19 mouse cellular contexts compared by ENCODE assay signal in the genomic region with DNA sequence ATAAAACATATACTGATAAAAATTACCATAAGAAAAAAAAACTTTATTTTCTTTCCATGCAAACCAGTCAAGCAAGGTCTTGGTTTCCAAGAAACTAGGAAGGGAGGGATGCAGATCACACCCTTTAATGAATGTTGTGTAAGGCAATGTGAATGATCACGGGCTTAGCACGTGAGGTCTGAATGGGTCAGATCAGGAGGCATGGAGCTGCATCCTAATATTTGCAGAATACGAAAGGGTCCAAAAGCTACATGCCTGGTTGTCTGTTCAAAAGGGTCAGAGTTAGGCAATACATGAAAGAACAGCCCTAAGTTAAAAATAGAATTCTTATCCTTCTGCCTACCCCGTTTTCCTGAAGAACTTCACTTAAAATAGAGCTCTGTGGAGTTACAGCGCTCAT.
"Had no signal": no experiment of that assay in that cellular context is flagged by ENCODE, and none has a peak within 500 bp of the region (broad histone marks: within the 10 kb centered on the region; RNA-seq: fewer than 3 reads in every experiment).

No protein-coding gene starts in this region.

- H3K4me2 ChIP-seq: lung, embryonic 15.5 days; midbrain, embryonic 12.5 days; neural tube, embryonic 13.5 days; neural tube, embryonic 15.5 days had no signal

- H3K36me3 ChIP-seq: lung, embryonic 15.5 days; midbrain, embryonic 12.5 days; neural tube, embryonic 13.5 days; neural tube, embryonic 15.5 days had no signal

- H3K4me1 ChIP-seq: midbrain, embryonic 12.5 days; neural tube, embryonic 13.5 days; neural tube, embryonic 15.5 days had no signal

- H3K4me3 ChIP-seq: lung, embryonic 15.5 days; midbrain, embryonic 10.5 days; midbrain, embryonic 12.5 days; myocyte; neural tube, embryonic 13.5 days; neural tube, embryonic 15.5 days had no signal

- H3K9me3 ChIP-seq: lung, embryonic 15.5 days; midbrain, embryonic 10.5 days; midbrain, embryonic 12.5 days; neural tube, embryonic 13.5 days; neural tube, embryonic 15.5 days had no signal

- DNase-seq: lung, adult 2 months; lung, postnatal 10 days; lung, postnatal 4 days; midbrain, embryonic 14.5 days; retina, postnatal 1 day; right cerebral cortex, adult 18-20 months; right cerebral cortex, postnatal 25 days; right cerebral cortex, postnatal 4 days; spleen, adult 18-20 months; thymus, adult 18-20 months; thymus, postnatal 25 days; thymus, postnatal 4 days had no signal

- H3K9ac ChIP-seq: lung, embryonic 15.5 days; midbrain, embryonic 12.5 days; neural tube, embryonic 13.5 days; neural tube, embryonic 15.5 days had no signal

- ATAC-seq: midbrain, embryonic 16.5 days had no signal

- H3K27me3 ChIP-seq: lung, embryonic 15.5 days; midbrain, embryonic 12.5 days; neural tube, embryonic 13.5 days; neural tube, embryonic 15.5 days had no signal

- H3K27ac ChIP-seq: lung, embryonic 15.5 days; midbrain, embryonic 10.5 days; midbrain, embryonic 12.5 days; neural tube, embryonic 13.5 days; neural tube, embryonic 15.5 days had no signal
